Mouse (Mus musculus) WW6 (cell line): ENCODE results near the gene Ripply1.
A peak's percentile ranks its signal among the peaks of the same experiment; 100 is the strongest.
"Not testable (repeated sequence)": the region's sequence is repeated elsewhere in the genome, so short reads cannot be mapped to it uniquely, and the experiment has no call there.

Experiments
- DNase-seq: peaks from one replicate; pipeline ENCODE4 v3.0.0-alpha.2; 2013; ENCODE audit warnings: low read depth, low spot score

Gene Ripply1

DNA sequence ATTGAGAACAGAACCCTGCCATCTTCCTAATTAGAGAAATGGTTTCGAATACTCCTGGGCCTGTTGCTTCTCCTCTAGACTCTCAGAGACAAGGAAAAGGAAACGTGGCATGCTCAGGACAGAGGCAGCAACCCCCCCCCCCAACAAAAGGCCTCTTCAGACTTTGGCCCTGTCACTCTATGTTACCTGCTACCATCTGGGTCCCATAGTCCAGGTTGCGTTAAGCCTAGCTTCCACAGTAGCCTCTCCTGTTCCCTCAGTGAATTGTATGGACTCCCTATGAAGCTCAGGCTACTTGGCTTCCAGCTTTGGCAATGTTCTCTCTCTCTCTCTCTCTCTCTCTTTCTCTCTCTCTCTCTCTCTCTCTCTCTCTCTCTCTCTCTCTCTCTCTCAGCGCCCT is 590 bp downstream of the Ripply1 start:
- DNase-seq = no peak

DNA sequence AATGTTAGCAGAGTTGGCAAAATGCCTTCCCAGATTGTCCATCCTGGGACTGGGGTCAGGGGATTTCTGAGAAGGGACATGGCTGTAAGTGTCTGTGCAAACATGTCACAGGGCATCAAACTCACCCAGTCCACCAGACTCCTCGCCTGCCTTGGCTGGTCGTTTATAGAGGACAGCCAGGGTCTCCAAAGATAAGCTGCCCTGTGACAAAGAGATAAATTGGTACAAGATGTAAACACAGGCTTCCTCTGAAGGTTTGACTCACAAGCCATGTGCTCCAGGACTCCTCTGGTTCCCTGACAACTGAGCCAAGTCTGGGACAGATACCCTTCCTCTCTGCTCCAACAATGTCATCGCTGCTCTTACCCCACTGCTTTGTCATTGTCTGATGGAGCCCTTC is 1.2 kb downstream of the Ripply1 start:
- no peak for DNase-seq

DNA sequence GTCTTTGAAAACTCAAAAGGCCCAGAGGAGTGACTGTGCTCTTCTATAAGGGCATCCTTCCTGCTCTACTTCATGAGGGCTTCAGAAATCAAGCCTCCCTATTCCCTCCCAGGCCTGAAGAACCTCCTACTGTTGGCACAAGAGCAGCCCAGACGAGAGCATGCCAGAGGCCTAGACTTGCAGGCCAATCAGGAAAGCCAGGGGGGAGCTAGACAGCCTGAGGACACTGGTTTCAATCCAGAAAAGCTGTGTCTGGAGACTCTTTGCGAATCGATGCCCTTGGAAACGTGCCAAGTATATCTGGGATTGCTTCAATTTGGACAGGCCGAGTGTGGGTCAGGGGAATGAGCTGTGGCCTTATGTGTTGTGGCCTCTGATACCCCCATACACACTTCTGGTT is 2.8 kb downstream of the Ripply1 start:
- DNase-seq = no peak

DNA sequence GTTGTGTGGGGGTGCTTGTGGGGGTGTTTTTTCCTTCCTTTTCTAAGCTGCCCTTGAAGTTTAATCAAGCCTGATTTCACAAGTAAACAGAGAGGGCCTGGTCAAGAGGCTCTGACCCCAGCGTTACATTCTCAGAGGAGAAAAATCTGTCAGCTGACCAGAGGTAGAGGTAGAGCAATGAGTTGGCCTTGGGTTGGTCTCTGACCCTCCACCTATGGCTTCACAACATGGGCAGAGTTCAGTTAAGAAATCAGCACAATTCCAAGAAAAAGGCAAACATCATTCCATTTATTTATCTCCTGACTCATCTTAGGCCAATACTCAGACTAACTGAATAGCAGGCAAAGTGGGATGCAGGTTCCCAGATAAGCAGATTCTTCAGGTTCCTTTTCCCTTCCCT is 3.3 kb downstream of the Ripply1 start:
- no peak for DNase-seq

DNA sequence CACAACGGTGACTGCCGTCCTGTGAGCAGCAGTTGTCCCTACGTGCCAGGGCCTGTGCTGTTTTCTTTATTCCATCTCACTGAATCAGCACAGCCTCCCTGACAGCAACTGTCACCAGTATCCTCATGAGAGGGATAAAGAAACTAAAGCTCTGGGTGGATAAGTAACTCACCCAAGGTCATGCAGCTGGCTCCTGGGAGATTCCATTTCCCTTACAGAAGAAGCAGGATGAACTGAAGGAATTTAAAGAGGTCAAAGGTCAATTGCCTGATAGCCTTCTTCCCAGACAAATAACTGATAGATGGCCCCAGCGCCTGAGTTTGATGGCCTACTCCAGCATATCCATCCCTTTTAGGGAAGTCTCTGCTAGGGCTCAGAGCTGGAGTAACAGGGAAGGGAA is 4.8 kb downstream of the Ripply1 start:
- no peak for DNase-seq

GRCm38 (mm10) chrX:139775084-139775612 is 7.0 kb downstream of the Ripply1 start:
- no peak for DNase-seq

- DNase-seq = peak; percentile 34
These were observed 7.7 kb downstream of the Ripply1 start for GRCm38 (mm10) chrX:139774309-139775083.

DNA sequence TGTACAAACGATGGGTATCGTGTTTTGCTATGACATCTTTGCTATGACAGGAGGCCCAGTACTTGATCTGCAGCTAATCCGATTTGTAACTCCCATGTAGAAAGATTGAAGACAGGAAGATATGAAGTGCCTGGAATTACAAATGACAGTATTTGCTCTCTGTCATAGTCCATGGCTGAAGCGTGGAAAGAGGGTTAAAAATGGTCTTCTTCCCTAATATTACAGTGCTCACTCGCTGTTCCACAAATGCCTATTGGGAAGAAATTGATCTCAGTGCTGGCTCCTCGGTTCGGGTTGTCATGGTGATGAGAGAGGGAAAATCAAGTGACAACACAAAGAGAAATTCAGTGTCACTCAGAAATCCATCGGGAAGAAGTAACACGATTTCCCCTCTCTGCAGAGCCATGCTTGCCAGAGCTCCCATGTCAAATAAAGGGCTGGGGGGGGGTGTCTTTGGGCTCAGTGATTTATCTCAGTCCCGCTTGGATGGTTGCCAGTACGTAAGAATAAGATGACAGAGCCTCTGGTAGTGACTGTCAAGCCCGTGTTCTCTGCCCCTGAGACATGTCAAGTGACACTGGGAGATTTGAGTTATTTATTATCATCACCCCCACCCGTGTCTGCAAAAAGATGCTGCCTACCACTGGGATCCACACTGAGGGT is 12.0 kb downstream of the Ripply1 start:
- no peak for DNase-seq

GRCm38 (mm10) chrX:139762546-139762945 is 19.6 kb downstream of the Ripply1 start:
- DNase-seq = no peak

DNA sequence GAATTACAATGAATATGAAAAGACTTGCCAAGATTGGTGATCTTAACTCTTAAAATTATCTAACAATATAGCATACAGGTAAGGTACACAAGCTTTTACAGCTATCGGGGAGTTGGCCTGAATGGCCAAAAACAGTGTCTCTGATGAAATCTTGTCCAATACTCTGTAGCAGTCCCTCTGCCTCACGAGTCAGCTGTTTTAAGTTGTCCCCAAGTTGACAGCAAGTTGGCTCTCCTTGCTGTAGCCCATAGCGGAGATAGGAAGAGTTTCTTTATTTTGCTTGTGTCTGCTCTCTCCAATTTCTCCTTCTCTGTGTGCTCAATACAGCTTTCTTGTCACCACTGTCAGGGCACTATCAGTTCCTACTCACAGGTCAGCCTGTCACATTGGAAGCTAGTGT is 23.5 kb downstream of the Ripply1 start:
- DNase-seq = not testable (repeated sequence)

- no peak for DNase-seq
These were observed 30.3 kb downstream of the Ripply1 start for GRCm38 (mm10) chrX:139751855-139752254.

DNA sequence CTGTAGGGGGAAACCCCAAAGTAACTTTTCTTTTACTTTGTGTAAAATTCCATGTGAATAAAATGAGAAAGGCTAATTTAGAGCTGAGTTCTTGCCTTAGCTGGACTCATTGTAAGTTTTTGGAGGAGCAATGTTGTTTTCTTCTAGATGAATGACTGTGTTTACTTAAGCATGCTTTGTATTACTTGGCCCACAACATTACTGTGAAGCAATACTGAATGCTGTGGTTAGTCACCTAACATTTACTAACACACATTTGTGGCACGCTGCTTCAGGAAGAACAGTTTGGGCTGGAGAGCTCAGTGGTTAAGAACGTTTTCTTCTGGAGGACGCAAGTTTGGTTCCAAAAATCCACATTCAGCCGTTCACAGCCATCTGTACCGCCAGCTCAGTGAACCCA is 45.1 kb downstream of the Ripply1 start:
- DNase-seq = no peak

GRCm38 (mm10) chrX:139730541-139730940 is 51.6 kb downstream of the Ripply1 start:
- DNase-seq = no peak
